19 mouse cellular contexts compared by ENCODE assay signal in the genomic region with DNA sequence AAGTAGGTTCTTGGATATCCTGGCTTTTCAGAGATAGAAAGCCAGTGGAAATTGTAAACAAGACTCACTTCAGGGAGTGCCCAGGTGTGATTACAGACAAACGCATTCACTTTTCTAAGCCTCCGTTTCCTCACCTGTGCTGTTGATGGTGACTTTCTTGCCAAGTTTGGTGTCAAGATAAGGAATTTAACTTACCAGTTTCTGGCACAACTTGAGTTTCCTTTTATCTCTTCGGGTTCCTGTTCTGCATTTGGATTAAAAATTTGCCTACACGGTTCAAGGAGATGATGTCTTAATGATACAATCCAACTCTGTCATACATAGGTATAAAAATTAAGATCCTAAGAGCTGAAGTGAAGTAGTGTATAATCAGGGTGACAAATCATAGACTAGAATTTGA. TPM values are rescaled to one million over a fixed set of nuclear protein-coding genes. Genes with fewer than 3 reads are reported as not detected.
A peak's percentile ranks its signal among the peaks of the same experiment; 100 is the strongest.
DNase-seq lines count a peak whose midpoint lies in the region; ATAC-seq and TF ChIP-seq lines count a peak whose summit lies in the region.
"Had no signal": no experiment of that assay in that cellular context is flagged by ENCODE, and none has a peak within 500 bp of the region (broad histone marks: within the 10 kb centered on the region; RNA-seq: fewer than 3 reads in every experiment).

No protein-coding gene starts in this region.

- H3K79me2 ChIP-seq in MEL (ENCODE audit: control insufficient read depth, insufficient read depth, low read length, poor library complexity): peaks cover 39% of the 10 kb centered on the region

- peak overlapping the region; percentile 68 for H3K4me2 ChIP-seq in hindbrain, embryonic 15.5 days
- no peak overlapping the region for H3K4me2 ChIP-seq in midbrain, embryonic 11.5 days
- H3K4me2 ChIP-seq in liver, embryonic 15.5 days: peak overlapping the region; percentile 87; the same call in 1 of the 2 replicates

- DNase-seq in hindbrain, embryonic 10.5 days (ENCODE audit: low spot score): no peak
- peak; percentile 68 for DNase-seq in midbrain, embryonic 11.5 days (ENCODE audit: low spot score, missing footprints)
- no peak for DNase-seq in midbrain, embryonic 10.5 days (ENCODE audit: low spot score)
- peak; percentile 50 for DNase-seq in MEL (ENCODE audit: low read depth, low spot score)
- no peak for DNase-seq in urinary bladder, postnatal 4 days (ENCODE audit: low spot score in 2 of 2)
- no peak for DNase-seq in right cerebral cortex, postnatal 14 days
- DNase-seq: adrenal gland, postnatal 10 days; cerebellum, adult 18-20 months; cerebellum, postnatal 14 days; gastrocnemius, adult 2 months; heart, postnatal 4 days; kidney, adult 18-20 months; lung, embryonic 14.5 days; right cerebral cortex, adult 18-20 months had no signal

- ATAC-seq in hindbrain, embryonic 15.5 days (ENCODE audit: low FRiP score, low read depth): no peak
- ATAC-seq in midbrain, embryonic 11.5 days (ENCODE audit: low FRiP score): no peak
- no peak for ATAC-seq in liver, embryonic 15.5 days (ENCODE audit: insufficient read depth)

- H3K9ac ChIP-seq in hindbrain, embryonic 15.5 days: 0 out of 2 replicates have a peak overlapping the region, but pooled peaks have one; percentile 5
- no peak overlapping the region for H3K9ac ChIP-seq in midbrain, embryonic 11.5 days (ENCODE audit: low read length)
- H3K9ac ChIP-seq in MEL (ENCODE audit: control insufficient read depth, low read depth, low read length, poor library complexity, severe bottlenecking): no peak overlapping the region
- no peak overlapping the region for H3K9ac ChIP-seq in liver, embryonic 15.5 days
- H3K9ac ChIP-seq: lung, embryonic 14.5 days had no signal

- TF ChIP-seq EP300 in MEL (IDR thresholded peaks at IDR 0.05; ENCODE audit: low read depth in 1 of 2, low read length in 2 of 2): peak; percentile 59 to 79; a peak in 3 of 4 replicates

- TF ChIP-seq RAD21 in MEL (IDR thresholded peaks at IDR 0.05; ENCODE audit: low read depth, low read length): no peak

- no peak for TF ChIP-seq CTCF in MEL (IDR thresholded peaks at IDR 0.05 in 2 of 3, conservative IDR thresholded peaks at IDR 0.05 in 1 of 3; ENCODE audit: control insufficient read depth in 1 of 3, insufficient read depth in 1 of 3, low read depth in 2 of 3, low read length in 3 of 3, poor library complexity in 1 of 3, severe bottlenecking in 1 of 3)

- WGBS in hindbrain, embryonic 15.5 days: 93% methylated on average over 4 of the region's 4 CpGs
- WGBS in hindbrain, embryonic 10.5 days: 93% methylated on average over 4 of the region's 4 CpGs
- 88% methylated on average over 4 of the region's 4 CpGs for WGBS in midbrain, embryonic 11.5 days
- WGBS in midbrain, embryonic 10.5 days: 96% methylated on average over 4 of the region's 4 CpGs
- 56% methylated on average over 4 of the region's 4 CpGs for WGBS in liver, embryonic 15.5 days (ENCODE audit: insufficient replicate concordance)

- H3K27ac ChIP-seq in hindbrain, embryonic 15.5 days (replicated peaks): no peak overlapping the region
- H3K27ac ChIP-seq in hindbrain, embryonic 10.5 days: no peak overlapping the region
- no peak overlapping the region for H3K27ac ChIP-seq in midbrain, embryonic 11.5 days (ENCODE audit: low read depth, low read length)
- no peak overlapping the region for H3K27ac ChIP-seq in midbrain, embryonic 10.5 days (replicated peaks)
- H3K27ac ChIP-seq in MEL (ENCODE audit: control insufficient read depth, low read depth, low read length): no peak overlapping the region
- H3K27ac ChIP-seq in liver, embryonic 15.5 days (replicated peaks): no peak overlapping the region; the same call in 1 of the 2 replicates
- H3K27ac ChIP-seq: gastrocnemius, adult 2 months; kidney, postnatal 0 days; left cerebral cortex, adult 2 months had no signal

- no peak overlapping the region for H3K4me3 ChIP-seq in hindbrain, embryonic 15.5 days
- no peak overlapping the region for H3K4me3 ChIP-seq in hindbrain, embryonic 10.5 days
- H3K4me3 ChIP-seq in midbrain, embryonic 11.5 days (ENCODE audit: low read depth, low read length): no peak overlapping the region
- H3K4me3 ChIP-seq in midbrain, embryonic 10.5 days: no peak overlapping the region
- H3K4me3 ChIP-seq in MEL (ENCODE audit: control insufficient read depth in 1 of 2, insufficient read depth in 1 of 2, low read depth in 2 of 2, low read length in 2 of 2): peak overlapping the region; percentile 6 to 57; a peak in 2 of 4 replicates
- H3K4me3 ChIP-seq in liver, embryonic 15.5 days (replicated peaks): no peak overlapping the region; the same call in 1 of the 2 replicates
- H3K4me3 ChIP-seq: gastrocnemius, adult 2 months; left cerebral cortex, adult 2 months had no signal

- TF ChIP-seq POLR2A in MEL (IDR thresholded peaks at IDR 0.05; ENCODE audit: control insufficient read depth in 1 of 2, insufficient read depth in 1 of 2, low read depth in 1 of 2, low read length in 2 of 2, poor library complexity in 1 of 2): no peak

- no peaks in the 10 kb centered on the region for H3K27me3 ChIP-seq in hindbrain, embryonic 15.5 days
- H3K27me3 ChIP-seq in hindbrain, embryonic 10.5 days (ENCODE audit: insufficient read depth, poor library complexity, severe bottlenecking): no peaks in the 10 kb centered on the region
- no peaks in the 10 kb centered on the region for H3K27me3 ChIP-seq in midbrain, embryonic 11.5 days (ENCODE audit: control insufficient read depth, insufficient read depth, low read length)
- H3K27me3 ChIP-seq in midbrain, embryonic 10.5 days (ENCODE audit: low read depth, poor library complexity, severe bottlenecking): no peaks in the 10 kb centered on the region
- no peaks in the 10 kb centered on the region for H3K27me3 ChIP-seq in MEL (ENCODE audit: control insufficient read depth in 1 of 2, insufficient read depth in 2 of 2, low read length in 2 of 2)
- no peaks in the 10 kb centered on the region for H3K27me3 ChIP-seq in liver, embryonic 15.5 days
- H3K27me3 ChIP-seq: megakaryocyte, embryonic 14.5 days had no signal

- H3K4me1 ChIP-seq in hindbrain, embryonic 15.5 days (replicated peaks): peaks cover 30% of the 10 kb centered on the region
- H3K4me1 ChIP-seq in hindbrain, embryonic 10.5 days (replicated peaks): peaks cover 15% of the 10 kb centered on the region
- H3K4me1 ChIP-seq in midbrain, embryonic 11.5 days (ENCODE audit: control insufficient read depth, insufficient read depth, low read length): peaks cover 7% of the 10 kb centered on the region
- peaks cover 16% of the 10 kb centered on the region for H3K4me1 ChIP-seq in midbrain, embryonic 10.5 days
- peaks cover 11 to 15% of the 10 kb centered on the region in 2 experiments for H3K4me1 ChIP-seq in MEL (ENCODE audit: control insufficient read depth in 1 of 2, insufficient read depth in 2 of 2, low read length in 2 of 2)
- H3K4me1 ChIP-seq in liver, embryonic 15.5 days (replicated peaks): peaks cover 29% of the 10 kb centered on the region

- H3K36me3 ChIP-seq in hindbrain, embryonic 15.5 days: no peaks in the 10 kb centered on the region
- peaks cover 11% of the 10 kb centered on the region for H3K36me3 ChIP-seq in hindbrain, embryonic 10.5 days
- H3K36me3 ChIP-seq in midbrain, embryonic 11.5 days (ENCODE audit: control insufficient read depth, insufficient read depth, low read length): no peaks in the 10 kb centered on the region
- peaks cover 7% of the 10 kb centered on the region for H3K36me3 ChIP-seq in midbrain, embryonic 10.5 days
- H3K36me3 ChIP-seq in MEL (ENCODE audit: control insufficient read depth in 1 of 2, insufficient read depth in 2 of 2, low read length in 2 of 2): peaks cover 10 to 22% of the 10 kb centered on the region in 2 experiments
- peaks cover 9% of the 10 kb centered on the region for H3K36me3 ChIP-seq in liver, embryonic 15.5 days (replicated peaks)

- H3K9me3 ChIP-seq in hindbrain, embryonic 15.5 days: no peaks in the 10 kb centered on the region
- H3K9me3 ChIP-seq in hindbrain, embryonic 10.5 days: no peaks in the 10 kb centered on the region
- no peaks in the 10 kb centered on the region for H3K9me3 ChIP-seq in midbrain, embryonic 11.5 days (ENCODE audit: control insufficient read depth, low read length)
- H3K9me3 ChIP-seq in midbrain, embryonic 10.5 days (replicated peaks): no peaks in the 10 kb centered on the region
- H3K9me3 ChIP-seq in MEL (replicated peaks; ENCODE audit: insufficient read depth, low read length): no peaks in the 10 kb centered on the region
- no peaks in the 10 kb centered on the region for H3K9me3 ChIP-seq in liver, embryonic 15.5 days (replicated peaks)
- H3K9me3 ChIP-seq: megakaryocyte, embryonic 14.5 days had no signal

TF ChIP-seq in MEL, 35 proteins besides CTCF, POLR2A, EP300 and RAD21:
- no peak for TF ChIP-seq ZMIZ1 (IDR thresholded peaks at IDR 0.05; ENCODE audit: low read depth, low read length)
- no peak for TF ChIP-seq KAT2A (conservative IDR thresholded peaks at IDR 0.05; ENCODE audit: low read depth, low read length)
- TF ChIP-seq CHD1 (IDR thresholded peaks at IDR 0.05; ENCODE audit: low read depth, low read length): no peak
- TF ChIP-seq ZC3H11A (IDR thresholded peaks at IDR 0.05; ENCODE audit: low read depth, low read length): no peak
- no peak for TF ChIP-seq ELF1 (IDR thresholded peaks at IDR 0.05; ENCODE audit: low read depth, low read length)
- peak; percentile 64; the same call in 1 of the 2 replicates for TF ChIP-seq ETS1 (IDR thresholded peaks at IDR 0.05; ENCODE audit: low read depth, low read length)
- 0 out of 2 replicates have a peak, but pooled peaks have one; percentile 5 for TF ChIP-seq MAFK (IDR thresholded peaks at IDR 0.05; ENCODE audit: borderline replicate concordance, low read depth, low read length)
- peak; percentile 69 for TF ChIP-seq TCF12 (IDR thresholded peaks at IDR 0.05; ENCODE audit: low read depth, low read length)
- TF ChIP-seq SIN3A (IDR thresholded peaks at IDR 0.05; ENCODE audit: low read length): peak; percentile 49
- peak; percentile 38; the same call in 1 of the 2 replicates for TF ChIP-seq MYC (IDR thresholded peaks at IDR 0.05; ENCODE audit: low read depth, low read length)
- peak; percentile 83 for TF ChIP-seq GATA1 (IDR thresholded peaks at IDR 0.05; ENCODE audit: low read depth, low read length)

RNA-seq across cellular contexts. Expression of gene Azi2, which starts 2.4 kb away (rescaled TPM):
- polyA plus RNA-seq in hindbrain, embryonic 15.5 days (2015; fragmentation: Nextera tagmentation; extraction: Ambion mirVana): 80.4 and 84.4 TPM in 2 replicates
- polyA plus RNA-seq in hindbrain, embryonic 10.5 days (2016; fragmentation: Nextera tagmentation; extraction: Ambion mirVana): 58.5 and 63.7 TPM in 2 replicates
- 72.1 and 76.8 TPM in 2 replicates for polyA plus RNA-seq in midbrain, embryonic 11.5 days (2014; fragmentation: Nextera tagmentation; extraction: Ambion mirVana)
- polyA plus RNA-seq in midbrain, embryonic 10.5 days (2016; fragmentation: Nextera tagmentation; extraction: Ambion mirVana): 57.5 and 63.1 TPM in 2 replicates
- 58.0 and 60.7 TPM in 2 replicates for total RNA-seq in MEL (2012; rRNA removed)
- polyA plus RNA-seq in MEL (2012; ENCODE audit: insufficient read depth in 1 of 2, insufficient read length in 2 of 2, low read depth in 1 of 2, low replicate concordance in 2 of 2, missing spikeins in 1 of 2): 100 to 1,000 TPM in 1 of 2 experiments, 10 to 100 TPM in 1; 51.8 to 546 TPM
- polyA plus RNA-seq in liver, embryonic 15.5 days (2015; fragmentation: Nextera tagmentation; extraction: Ambion mirVana): 33.0 and 36.5 TPM in 2 replicates

Comparison
In these comparisons a context has a peak if more than half of its experiments do, and no peak if none do; other contexts are left out.
1. DNase-seq: peak in midbrain, embryonic 11.5 days (single experiment) and MEL (single experiment); none in hindbrain, embryonic 10.5 days (single experiment), midbrain, embryonic 10.5 days (single experiment), urinary bladder, postnatal 4 days (0 of 2) and right cerebral cortex, postnatal 14 days (single experiment).
2. H3K4me3 ChIP-seq: peak in MEL (2 of 2); none in hindbrain, embryonic 15.5 days (single experiment), hindbrain, embryonic 10.5 days (single experiment), midbrain, embryonic 11.5 days (single experiment), midbrain, embryonic 10.5 days (single experiment) and liver, embryonic 15.5 days (single experiment).